Mouse (Mus musculus): Measurements from ENCODE around the gene Tnk2.
A peak's percentile ranks its signal among the peaks of the same experiment; 100 is the strongest.
"Not testable (repeated sequence)": the region's sequence is repeated elsewhere in the genome, so short reads cannot be mapped to it uniquely, and the experiment has no call there.

The Tnk2 gene

GRCm38 (mm10) chr16:32636331-32636730 lies 7.3 kb upstream of the Tnk2 start:
- DNase-seq (ENCODE audit: low spot score) = no peak

GRCm38 (mm10) chr16:32636871-32637521 lies 6.7 kb upstream of the Tnk2 start:
- DNase-seq (ENCODE audit: low spot score) = no peak

GRCm38 (mm10) chr16:32638476-32638875 lies 5.2 kb upstream of the Tnk2 start:
- peak; percentile 96 for DNase-seq (ENCODE audit: low spot score)

- DNase-seq (ENCODE audit: low spot score) = no peak
Observed at GRCm38 (mm10) chr16:32640096-32640495, 3.6 kb upstream of the Tnk2 start.

GRCm38 (mm10) chr16:32640683-32641082 lies 3.0 kb upstream of the Tnk2 start:
- DNase-seq (ENCODE audit: low spot score) = not testable (repeated sequence)

- DNase-seq (ENCODE audit: low spot score) = no peak
Observed at GRCm38 (mm10) chr16:32641440-32642219, 2.0 kb upstream of the Tnk2 start.

- no peak for DNase-seq (ENCODE audit: low spot score)
Observed at GRCm38 (mm10) chr16:32642280-32642679, 1.4 kb upstream of the Tnk2 start.

- DNase-seq (ENCODE audit: low spot score) = peak; percentile 66
Observed at GRCm38 (mm10) chr16:32644069-32644800, 561 bp downstream of the Tnk2 start.

- DNase-seq (ENCODE audit: low spot score) = no peak
Observed at GRCm38 (mm10) chr16:32644801-32645170, 1.1 kb downstream of the Tnk2 start.

- no peak for DNase-seq (ENCODE audit: low spot score)
Observed at GRCm38 (mm10) chr16:32645361-32645914, 1.8 kb downstream of the Tnk2 start.

GRCm38 (mm10) chr16:32646014-32646413 lies 2.3 kb downstream of the Tnk2 start:
- DNase-seq (ENCODE audit: low spot score) = no peak

GRCm38 (mm10) chr16:32647712-32648111 lies 4.0 kb downstream of the Tnk2 start:
- no peak for DNase-seq (ENCODE audit: low spot score)

- no peak for DNase-seq (ENCODE audit: low spot score)
Observed at GRCm38 (mm10) chr16:32650461-32650860, 6.8 kb downstream of the Tnk2 start.

GRCm38 (mm10) chr16:32650974-32651618 lies 7.4 kb downstream of the Tnk2 start:
- no peak for DNase-seq (ENCODE audit: low spot score)

GRCm38 (mm10) chr16:32654071-32654733 lies 10.5 kb downstream of the Tnk2 start:
- no peak for DNase-seq (ENCODE audit: low spot score)

GRCm38 (mm10) chr16:32655534-32655933 lies 11.9 kb downstream of the Tnk2 start:
- DNase-seq (ENCODE audit: low spot score) = no peak

- DNase-seq (ENCODE audit: low spot score) = no peak
Observed at GRCm38 (mm10) chr16:32656321-32656720, 12.6 kb downstream of the Tnk2 start.

- no peak for DNase-seq (ENCODE audit: low spot score)
Observed at GRCm38 (mm10) chr16:32656794-32657193, 13.1 kb downstream of the Tnk2 start.

- DNase-seq (ENCODE audit: low spot score) = no peak
Observed at GRCm38 (mm10) chr16:32657498-32658250, 14.0 kb downstream of the Tnk2 start.

GRCm38 (mm10) chr16:32658743-32659171 lies 15.1 kb downstream of the Tnk2 start:
- DNase-seq (ENCODE audit: low spot score) = no peak

GRCm38 (mm10) chr16:32659385-32659784 lies 15.7 kb downstream of the Tnk2 start:
- peak; percentile 89 for DNase-seq (ENCODE audit: low spot score)

Measured in embryo, embryonic 10.5 days (tissue).